Mouse (Mus musculus): ENCODE data around the gene Spa17.

Gene Spa17

DNA sequence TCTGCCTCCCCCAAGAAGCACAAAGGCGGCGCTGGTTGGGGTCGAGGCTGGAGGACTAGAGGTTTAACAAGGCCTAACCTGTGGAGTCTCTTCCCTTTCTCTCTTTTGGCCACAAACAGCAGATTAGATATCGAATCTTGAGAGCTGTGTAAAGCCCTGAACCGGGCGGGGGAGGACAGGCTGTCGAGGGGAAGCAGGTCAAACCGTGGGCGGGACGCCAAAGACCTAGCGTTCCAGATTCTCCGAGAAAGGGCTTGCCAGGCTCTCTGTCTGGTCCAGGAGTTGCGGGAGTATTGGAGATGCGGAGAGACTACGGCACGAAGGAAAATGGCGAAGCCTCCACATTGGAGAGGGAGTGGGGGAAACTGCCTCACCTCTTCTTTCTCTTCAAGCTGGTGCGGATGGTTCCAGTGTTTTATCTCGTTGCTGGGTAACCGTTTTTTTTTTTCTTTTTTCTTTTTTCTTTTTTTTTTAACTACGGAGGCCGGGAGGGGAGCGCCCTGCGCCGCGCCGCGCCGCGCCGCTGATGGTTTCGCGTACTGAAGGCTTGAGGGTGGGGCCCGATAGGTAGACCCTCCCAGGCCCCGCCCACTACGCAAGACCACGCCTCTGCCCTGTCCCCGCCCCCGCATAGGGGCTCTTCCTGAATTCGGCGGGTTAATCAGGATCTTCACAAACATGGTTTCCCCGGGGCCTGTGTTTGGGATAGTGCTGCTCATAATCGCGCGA is at the start of gene Spa17:
TSS of gene Spa17 (minus strand) at position 541 of the 729 bp plus-strand sequence.
- DNase-seq (ENCODE audit: low read depth, low spot score): peak; percentile 69

DNA sequence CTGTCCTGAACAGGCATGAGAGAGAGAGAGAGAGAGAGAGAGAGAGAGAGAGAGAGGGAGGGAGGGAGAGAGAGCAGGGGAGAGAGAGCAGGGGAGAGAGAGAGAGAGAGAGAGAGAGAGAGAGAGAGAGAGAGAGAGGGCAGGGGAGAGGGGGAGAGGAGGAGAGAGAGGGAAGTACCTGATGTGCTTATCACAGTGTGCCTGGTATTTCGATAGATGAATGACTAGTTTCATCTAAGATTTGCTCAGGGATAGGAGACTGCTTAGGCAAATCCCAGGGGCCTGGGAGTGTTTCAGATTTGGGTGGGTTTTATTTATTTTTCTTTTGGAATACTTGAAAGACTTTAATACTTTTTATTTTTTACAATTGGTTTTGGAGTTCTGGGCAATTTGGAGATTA is 49.7 kb upstream of the Spa17 start:
- no peak for DNase-seq (ENCODE audit: low read depth, low spot score)

DNA sequence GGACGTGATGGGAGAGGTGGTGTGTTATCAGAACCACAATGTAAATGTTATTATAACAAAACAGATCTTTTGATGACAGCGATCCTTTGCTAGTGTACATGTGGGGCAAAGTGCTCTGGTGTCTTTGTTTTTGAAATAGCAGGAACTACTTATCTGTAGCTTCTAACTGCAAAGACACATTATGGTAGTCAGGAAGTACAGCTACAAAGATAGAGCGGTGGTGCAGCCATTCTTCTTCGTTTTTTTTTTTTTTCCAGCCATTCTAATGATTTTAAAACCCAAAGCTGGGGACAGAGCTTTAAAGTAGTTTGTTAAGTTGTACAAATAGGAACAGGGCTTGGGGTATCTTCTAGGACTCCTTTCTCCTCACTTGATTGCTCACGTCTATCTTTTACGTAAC is 45.9 kb upstream of the Spa17 start:
- DNase-seq (ENCODE audit: low read depth, low spot score): no peak

DNA sequence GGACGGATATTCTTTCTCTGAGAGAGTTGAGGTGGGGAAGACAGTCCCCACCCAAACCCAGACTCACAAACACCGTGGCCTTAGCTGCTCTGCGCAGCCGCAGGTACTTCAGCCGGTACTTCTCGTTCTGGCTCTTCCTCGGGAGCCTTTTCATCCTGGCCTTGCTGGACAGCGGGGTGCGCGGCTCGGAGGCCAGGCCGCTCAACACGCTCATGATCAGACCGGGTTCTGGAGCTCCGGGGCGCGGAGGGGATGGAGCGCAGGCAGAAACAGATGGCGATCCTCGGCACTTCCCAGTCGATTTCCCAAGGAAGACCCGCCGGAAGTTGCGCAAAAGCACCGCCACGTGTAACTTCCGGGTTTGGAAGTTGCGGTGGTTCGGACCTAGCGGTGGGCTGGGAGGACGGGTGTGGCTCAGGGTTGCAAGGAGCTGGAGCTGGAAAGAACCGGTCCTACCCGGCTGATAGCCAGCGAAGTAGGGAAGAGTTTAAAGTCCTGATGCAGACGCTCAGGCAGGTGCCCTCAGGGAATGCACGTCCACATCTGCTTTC is 43.5 kb upstream of the Spa17 start, which contains the start of gene Tbrg1:
TSS of gene Tbrg1 (minus strand) at position 382 of the 551 bp plus-strand sequence.
- DNase-seq (ENCODE audit: low read depth, low spot score): peak; percentile 60

DNA sequence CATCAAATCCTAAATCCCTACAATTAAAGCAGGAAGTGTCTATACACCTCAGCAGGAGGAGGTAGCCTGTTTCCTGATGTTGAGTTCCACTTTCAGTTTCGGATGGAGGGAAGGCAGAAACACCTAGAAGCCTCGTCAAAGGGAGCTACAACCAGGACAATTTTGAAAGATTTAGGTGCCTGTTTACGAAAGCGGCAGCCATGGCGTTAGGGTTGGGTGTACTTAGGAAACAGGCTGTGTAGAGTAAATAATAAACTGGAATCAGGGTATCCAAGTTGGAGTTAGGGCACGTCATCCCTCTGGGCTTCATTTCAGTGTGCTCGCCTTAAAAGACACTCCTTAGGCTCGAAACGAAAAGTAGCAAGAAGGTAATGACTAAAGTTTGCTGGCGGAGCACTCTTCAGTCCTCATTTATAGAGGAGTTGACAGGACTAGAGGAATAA is 42.9 kb upstream of the Spa17 start:
- DNase-seq (ENCODE audit: low read depth, low spot score): no peak

DNA sequence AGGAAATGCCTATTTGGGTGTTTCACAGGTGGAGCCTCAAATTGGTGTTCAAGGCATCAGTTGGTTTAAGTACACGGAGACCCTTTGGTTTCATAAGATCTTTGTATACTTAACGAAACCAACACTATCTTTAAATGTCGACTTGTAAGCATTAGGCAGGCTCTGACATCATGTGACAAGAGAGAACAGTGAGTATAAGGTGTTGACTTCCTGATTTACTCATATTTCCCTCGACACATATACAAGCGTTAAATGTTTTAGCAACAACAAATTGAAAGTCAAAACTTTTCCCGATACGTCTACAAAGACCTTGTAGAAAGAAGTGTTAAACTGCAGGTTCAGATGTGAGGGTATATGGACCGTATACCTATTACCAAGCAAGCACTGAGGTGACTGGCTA is 42.4 kb upstream of the Spa17 start:
- DNase-seq (ENCODE audit: low read depth, low spot score): no peak

DNA sequence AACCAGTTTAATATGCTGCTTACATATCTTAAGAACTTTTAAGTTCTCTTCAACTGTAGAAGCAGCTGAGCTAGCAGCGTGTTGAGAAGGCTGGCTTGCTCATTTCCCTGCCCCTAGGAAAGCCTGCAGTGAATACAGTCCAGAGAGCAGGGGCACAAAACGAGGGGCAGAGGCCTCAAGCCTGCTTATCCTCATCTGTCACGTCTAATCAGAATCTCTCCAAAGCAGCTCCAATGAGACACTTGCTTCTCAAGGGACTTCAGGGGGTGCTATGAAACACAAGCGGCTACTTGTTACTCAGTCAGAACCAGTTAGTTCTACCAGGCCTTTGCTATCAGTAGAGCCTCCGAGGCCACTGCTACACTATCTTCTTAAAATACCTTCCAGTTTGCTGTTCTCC is 40.3 kb upstream of the Spa17 start:
- DNase-seq (ENCODE audit: low read depth, low spot score): peak; percentile 29

DNA sequence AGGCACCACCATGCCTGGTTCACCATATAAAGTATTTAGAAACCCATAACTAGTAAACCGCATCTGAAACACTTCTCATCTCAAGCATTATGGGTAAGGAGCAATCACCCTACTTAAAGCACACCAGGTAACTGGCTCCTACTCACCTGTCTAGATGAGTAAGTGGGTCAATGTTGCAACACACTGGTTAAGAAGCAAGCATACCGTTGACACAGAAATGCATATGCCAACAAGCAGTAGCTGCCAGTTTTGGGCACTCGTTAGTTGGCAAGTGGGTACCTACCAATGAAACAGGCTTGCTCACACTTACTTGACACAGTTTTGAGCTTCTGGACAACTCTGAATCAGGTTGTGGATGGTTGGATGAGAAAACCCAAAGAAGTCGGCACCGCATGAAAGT is 37.1 kb upstream of the Spa17 start:
- DNase-seq (ENCODE audit: low read depth, low spot score): no peak

DNA sequence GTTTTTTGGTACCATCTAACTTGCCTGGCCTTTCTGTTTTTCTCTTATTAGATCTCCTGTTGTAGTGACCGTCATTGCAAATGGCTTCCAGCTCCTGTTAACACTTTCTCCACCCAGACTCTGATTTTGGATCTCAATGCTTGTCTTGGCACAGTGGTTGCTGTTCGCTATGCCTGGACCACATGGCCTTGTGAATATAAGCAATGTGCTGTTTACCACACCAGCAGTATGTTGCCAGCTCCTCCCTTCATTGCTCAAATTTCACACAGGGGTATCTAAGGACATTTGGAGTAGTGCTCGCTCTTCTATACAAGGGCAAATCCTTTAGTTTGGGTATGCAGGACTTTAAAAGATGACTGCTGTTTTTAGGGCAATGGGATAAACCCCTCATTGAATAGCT is 32.7 kb upstream of the Spa17 start:
- DNase-seq (ENCODE audit: low read depth, low spot score): no peak

DNA sequence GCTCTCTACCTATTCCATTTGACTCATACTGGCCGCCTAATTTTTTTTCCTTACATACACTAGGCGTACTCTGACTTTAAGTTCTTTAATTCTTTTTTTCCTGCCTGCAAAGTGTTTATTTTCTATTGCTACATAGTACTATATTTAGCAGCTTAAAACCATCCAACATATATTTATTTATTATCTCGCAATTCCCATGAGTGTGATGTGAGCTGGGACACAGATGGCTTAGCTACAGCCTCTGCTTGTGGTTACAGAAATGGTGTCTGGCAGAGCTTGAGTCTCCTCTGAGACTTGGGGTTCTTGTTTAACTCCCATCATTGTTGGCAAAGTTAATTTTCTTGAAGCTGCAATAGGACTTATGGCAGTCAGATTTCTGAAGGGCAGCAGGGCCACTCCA is 25.2 kb upstream of the Spa17 start:
- no peak for DNase-seq (ENCODE audit: low read depth, low spot score)

DNA sequence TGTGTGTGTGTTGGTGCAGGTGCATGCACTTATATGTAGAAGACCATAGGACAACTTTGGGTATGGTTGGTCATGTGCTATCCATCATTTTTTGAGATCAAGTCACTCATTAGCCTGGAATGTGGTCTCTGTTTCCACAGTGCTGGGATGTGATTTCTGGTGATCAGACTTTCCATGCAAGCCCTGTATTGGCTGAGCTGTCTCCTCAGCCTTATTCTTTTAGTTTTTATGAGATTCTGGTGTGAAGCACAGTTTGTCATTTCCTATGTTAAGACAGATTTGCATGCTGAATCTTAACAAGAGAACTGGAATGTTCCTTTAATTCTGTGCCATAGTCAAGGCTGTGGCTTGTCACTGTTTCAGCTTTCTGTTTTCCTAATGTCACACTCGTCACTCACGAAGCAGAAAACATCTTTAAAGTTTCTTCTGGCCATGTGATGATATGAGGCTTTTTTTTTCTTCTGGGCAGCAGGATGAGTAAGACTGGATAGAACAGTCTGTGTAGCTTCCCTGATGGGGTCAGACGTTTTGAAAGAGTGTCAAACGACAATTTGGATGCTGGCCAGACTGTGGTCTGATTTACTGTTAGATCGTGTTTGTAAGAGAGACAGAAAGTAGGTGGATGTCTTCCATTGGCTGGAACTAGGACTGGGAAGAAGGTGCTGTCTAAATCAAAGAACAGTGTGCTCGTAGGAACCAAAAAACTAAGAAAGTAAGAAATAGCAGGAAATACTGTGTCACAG is 23.4 kb upstream of the Spa17 start:
- no peak for DNase-seq (ENCODE audit: low read depth, low spot score)

DNA sequence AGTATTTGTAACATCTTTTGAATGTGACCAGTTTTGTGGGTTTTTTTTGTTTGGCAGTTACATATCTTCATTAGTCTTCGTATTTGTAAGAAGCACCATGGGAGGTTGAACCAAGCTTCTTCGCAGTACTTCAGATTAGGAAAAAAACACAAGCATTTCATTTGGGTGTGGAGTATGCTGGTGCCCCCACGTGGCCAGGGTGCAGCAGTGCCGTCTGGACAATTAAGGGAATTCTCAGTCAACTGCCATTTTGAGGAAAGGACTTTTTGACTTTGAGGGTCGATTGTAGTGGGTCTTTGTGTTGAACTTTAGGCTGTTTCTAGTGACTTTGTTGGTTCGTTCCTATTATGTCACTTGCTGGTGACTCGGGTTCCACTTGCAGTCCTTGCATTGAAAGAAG is 22.8 kb upstream of the Spa17 start:
- DNase-seq (ENCODE audit: low read depth, low spot score): peak; percentile 20

DNA sequence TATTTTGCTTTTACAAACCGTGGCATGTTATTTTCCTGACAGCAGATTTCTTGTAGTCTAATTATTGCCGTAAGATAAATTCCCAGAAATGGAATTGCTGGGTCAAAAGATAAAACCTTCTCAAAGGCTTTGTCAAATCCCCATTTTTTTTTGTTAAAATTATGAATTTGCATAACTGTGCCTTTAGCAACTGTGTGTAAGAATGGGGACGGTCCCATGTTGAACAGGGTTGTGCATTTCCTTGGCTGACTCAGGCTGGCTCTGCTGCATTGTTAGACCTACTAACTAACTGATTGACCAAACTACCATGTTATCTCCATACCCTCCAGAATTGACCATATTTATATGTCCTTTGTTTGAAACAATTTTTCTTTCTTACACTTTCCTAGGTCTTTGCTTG is 20.7 kb upstream of the Spa17 start:
- DNase-seq (ENCODE audit: low read depth, low spot score): no peak

DNA sequence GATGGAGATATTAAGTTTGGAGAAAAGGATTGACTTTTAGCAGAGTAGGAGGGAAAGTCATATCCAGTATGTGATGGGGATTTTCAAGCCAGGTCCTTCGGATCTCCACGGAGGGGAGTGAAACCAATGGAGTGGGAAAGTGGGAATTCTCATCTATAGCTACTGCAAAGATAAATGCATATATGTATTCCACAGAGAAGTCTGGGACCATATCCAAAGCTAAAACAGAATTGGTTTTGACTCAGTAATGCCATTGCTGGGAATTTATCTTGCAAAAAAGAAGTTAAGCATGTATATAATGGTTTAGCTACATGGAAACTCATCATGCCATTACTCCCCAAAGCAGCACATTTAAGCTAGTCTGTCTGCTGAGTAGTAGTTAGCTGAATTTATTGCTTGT is 18.8 kb upstream of the Spa17 start:
- no peak for DNase-seq (ENCODE audit: low read depth, low spot score)

DNA sequence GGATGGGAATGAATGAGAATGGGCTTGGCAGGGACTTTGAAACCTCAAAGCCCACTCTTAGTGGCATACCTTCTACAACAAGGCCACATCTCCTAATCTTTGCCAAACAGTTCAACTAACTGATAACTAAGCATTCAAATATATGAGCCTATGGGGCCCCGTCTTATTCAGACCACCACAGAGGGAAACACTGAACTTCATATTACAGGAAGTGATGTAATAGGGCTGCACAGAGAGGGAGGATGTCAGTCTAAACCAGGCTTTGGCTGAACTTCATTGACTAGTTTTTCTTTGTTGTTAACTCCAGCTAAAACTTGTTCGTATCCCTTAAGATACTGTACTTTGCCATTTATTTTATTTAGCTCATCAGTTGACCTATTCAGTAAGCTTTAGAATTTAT is 16.4 kb upstream of the Spa17 start:
- no peak for DNase-seq (ENCODE audit: low read depth, low spot score)

DNA sequence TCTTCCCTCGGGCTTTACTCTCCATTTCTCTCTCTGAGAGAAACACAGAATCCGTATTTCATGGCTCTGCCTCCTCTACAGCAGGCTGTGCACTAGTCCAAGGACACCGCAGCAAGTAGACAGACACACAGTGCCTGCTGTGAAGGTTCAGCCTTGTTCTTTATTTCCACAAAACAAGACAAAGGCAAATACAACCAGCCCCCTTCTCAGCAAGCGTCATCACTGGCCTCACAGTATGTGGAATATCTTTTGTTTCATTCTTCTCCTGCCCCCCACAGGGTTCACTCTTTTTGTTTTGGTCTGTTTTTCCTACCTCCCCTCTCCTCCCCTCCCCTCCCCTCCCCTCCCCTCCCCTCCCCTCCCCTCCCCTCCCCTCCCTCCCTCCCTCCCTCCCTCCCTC is 15.1 kb upstream of the Spa17 start:
- DNase-seq (ENCODE audit: low read depth, low spot score): no peak

DNA sequence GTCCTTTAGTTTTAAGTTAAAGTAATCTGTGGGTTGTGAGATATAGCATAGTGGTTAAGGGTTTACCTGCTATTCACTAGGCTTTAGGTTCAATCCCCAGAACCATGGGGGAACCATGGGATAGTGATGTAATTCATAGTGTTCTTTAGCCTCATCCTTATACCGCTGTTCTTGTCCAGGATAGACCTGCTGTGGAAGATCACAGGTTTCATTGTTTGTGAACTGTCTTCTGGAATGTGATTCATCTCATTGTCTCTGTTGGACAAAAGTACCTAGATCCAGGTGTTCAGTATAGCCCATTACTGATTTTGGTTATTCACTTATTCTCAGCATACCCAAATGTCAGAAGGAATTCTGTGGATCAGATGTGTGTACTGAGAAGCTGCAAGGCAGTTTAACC is 13.7 kb upstream of the Spa17 start:
- DNase-seq (ENCODE audit: low read depth, low spot score): no peak

DNA sequence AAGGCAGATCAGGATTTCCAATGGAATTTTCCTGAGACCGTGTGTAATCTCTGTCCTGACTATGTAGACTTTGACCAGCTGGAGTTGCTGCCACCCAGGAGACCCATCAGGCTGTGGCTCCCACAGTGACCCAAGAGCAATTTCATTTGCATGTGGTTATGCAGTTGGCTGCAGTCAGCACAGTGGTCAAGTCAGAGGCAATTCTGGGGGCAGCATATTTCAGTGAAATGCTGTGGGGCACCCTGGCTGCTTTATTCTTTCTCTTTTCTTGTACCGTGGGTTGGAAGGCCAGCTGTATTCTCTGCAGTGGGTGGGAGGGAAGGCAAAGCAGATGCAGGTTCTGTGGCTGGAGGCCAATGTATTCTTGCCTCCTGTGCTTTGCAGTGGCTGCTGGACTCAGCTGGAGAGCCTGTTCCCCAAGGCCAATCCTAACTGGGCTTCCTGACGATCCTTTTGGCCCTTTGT is 12.6 kb upstream of the Spa17 start:
- DNase-seq (ENCODE audit: low read depth, low spot score): no peak

DNA sequence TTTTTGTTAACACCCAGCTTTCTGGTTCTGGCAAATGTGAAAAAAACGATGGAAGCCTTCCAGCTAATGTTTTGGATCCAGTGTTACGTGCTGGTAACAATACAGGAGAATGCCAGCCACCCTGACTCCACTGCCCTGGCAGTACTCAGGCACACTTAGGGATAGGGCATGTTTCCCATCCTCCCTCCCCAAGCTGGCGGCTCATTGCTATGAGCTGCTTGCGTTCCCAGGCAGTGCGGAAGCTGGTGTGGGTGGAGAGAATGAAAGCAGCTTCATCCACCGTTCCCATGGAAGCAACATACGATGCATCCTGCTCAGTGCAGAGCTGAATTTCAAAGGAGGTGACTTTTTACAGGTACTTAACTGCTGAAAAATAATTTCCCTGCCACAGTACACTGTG is 12.1 kb upstream of the Spa17 start:
- no peak for DNase-seq (ENCODE audit: low read depth, low spot score)

DNA sequence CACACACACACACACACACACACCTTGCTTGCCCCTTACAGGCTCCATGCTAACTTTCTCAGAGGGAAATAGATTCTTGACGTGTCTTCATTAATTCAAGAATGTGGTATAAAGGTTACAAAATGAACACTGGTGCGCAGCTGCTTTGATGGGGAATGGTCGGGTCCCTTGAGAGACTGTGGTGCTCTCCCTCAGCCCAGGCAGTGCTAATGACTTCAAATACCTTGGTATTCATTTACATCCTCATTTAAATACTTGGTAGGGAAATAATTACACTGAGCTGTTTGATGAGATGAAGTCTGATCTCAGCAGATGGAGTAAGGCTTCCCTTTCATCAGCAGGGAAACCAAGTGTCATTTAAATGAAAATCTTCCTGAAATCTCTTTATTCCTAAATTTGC is 11.6 kb upstream of the Spa17 start:
- no peak for DNase-seq (ENCODE audit: low read depth, low spot score)

DNA sequence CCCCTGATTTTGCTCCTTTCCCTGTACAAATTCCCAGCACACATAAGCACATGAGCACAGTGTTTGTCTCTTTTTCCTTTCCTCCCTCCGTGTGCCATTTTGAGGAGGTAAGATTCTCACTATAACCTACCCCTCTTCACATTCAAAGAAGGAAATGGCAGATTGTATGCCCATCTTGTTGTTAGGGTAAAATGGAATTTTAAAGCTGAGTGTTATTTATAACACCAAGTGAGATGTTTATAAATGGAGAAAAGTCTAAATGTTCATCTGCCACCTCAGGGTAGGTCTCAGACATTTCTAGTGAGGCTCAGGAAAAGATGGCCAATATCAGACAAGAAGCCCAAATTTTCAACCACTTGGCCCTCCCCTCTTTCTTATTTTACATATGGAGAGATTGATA is 11.0 kb upstream of the Spa17 start:
- no peak for DNase-seq (ENCODE audit: low read depth, low spot score)

DNA sequence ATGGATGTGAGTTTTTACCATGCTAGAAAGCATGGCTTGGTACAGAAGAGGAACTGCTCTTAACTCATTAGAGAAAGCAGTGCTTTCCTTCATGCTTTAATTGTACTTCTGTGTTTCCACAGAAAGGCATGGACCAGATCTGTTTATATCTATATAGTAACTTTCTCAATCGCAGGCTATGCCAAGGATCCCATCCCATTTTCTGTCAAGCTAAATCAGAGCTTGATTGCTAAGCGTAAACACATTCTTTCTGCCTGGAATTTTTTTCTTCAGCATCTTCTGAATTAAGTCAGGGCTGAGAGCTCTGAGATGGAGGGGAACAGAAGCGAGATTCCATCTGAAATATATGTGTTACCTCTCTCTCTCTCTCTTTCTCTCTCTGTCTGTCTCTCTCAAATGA is 10.5 kb upstream of the Spa17 start:
- no peak for DNase-seq (ENCODE audit: low read depth, low spot score)

DNA sequence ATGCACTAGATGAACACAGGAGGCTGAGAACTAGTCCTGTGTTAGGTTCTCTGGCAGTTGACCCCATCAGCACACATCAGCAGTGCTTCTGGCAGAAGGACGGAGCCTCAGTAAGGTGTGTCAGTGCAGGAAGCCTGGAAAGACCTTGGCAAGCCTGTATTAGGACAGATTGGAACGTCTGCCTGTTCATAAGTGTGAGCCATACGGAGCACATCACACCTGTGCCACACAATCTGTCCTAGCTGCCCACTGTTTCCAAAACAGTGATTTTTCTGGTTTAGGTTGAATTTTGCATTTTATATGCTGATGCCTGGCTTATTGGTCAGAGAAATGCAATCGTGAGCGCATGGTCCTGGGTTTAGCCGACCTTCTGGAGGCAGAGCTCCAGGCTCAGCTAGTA is 7.8 kb upstream of the Spa17 start:
- no peak for DNase-seq (ENCODE audit: low read depth, low spot score)
